Mouse (Mus musculus): ENCODE results near the gene Mov10l1. TPM values are rescaled to one million over a fixed set of nuclear protein-coding genes. Genes with fewer than 3 reads are reported as not detected.
A peak's percentile ranks its signal among the peaks of the same experiment; 100 is the strongest.

The Mov10l1 gene
- polyA plus RNA-seq, 1 experiment from 2014 or later = 0.11 TPM

DNA sequence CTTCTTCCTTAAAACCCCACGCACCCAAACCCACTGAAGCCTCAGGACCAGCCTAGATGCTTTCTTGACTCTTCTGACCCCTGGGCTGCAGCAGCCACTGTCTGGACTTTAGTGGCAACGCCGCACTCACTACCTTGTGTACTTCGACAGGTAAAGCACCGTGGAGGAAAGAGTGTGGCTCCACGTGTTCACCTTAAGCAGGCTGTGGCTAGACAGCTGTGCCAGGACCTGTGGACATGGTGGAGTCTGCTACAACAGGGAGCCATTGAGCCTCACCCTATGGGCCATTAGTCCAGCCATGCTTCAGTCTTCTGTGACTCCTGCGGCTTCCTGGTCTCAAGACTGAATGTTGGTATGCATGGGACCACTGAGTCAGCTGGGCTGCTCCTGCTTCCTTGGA lies 72.0 kb downstream of the Mov10l1 start:
- no peak overlapping the region for H3K4me3 ChIP-seq
- WGBS = 91% methylated on average over 7 of the region's 7 CpGs
- H3K27ac ChIP-seq = no peak overlapping the region
- peaks cover 5% of the 10 kb centered on the region for H3K4me1 ChIP-seq
- H3K9me3 ChIP-seq (replicated peaks) = no peaks in the 10 kb centered on the region
- H3K36me3 ChIP-seq = no peaks in the 10 kb centered on the region
- no peak for DNase-seq (ENCODE audit: low spot score)
- peaks cover 48% of the 10 kb centered on the region for H3K27me3 ChIP-seq (ENCODE audit: low read depth, poor library complexity, severe bottlenecking)

- H3K27me3 ChIP-seq (ENCODE audit: low read depth, poor library complexity, severe bottlenecking) = peaks cover 88% of the 10 kb centered on the region
- no peak for DNase-seq (ENCODE audit: low spot score)
- no peaks in the 10 kb centered on the region for H3K36me3 ChIP-seq
- H3K27ac ChIP-seq = no peak overlapping the region
- H3K4me3 ChIP-seq = peak overlapping the region; percentile 79
- H3K9me3 ChIP-seq (replicated peaks) = no peaks in the 10 kb centered on the region
- peaks cover 12% of the 10 kb centered on the region for H3K4me1 ChIP-seq
- WGBS = 36% methylated on average over 6 of the region's 6 CpGs
Measured at GRCm38 (mm10) chr15:89058736-89059135, 76.0 kb downstream of the Mov10l1 start.

- peak within 1 kb of the TSS; percentile 79 for H3K4me3 ChIP-seq
- WGBS = 2% methylated on average over 45 of the region's 57 CpGs
- H3K9me3 ChIP-seq (replicated peaks) = no peaks in the 10 kb centered on the region
- peak within 1 kb of the TSS; percentile 82 for H3K27ac ChIP-seq
- peaks cover 94% of the 10 kb centered on the region for H3K27me3 ChIP-seq (ENCODE audit: low read depth, poor library complexity, severe bottlenecking)
- peaks cover 12% of the 10 kb centered on the region for H3K4me1 ChIP-seq
- no peaks in the 10 kb centered on the region for H3K36me3 ChIP-seq
- DNase-seq (ENCODE audit: low spot score) = peak; percentile 61
Measured at GRCm38 (mm10) chr15:89059161-89059931, 76.6 kb downstream of the Mov10l1 start, which contains the start of gene Panx2. Panx2 (plus strand) TSS chr15:89059734.

DNA sequence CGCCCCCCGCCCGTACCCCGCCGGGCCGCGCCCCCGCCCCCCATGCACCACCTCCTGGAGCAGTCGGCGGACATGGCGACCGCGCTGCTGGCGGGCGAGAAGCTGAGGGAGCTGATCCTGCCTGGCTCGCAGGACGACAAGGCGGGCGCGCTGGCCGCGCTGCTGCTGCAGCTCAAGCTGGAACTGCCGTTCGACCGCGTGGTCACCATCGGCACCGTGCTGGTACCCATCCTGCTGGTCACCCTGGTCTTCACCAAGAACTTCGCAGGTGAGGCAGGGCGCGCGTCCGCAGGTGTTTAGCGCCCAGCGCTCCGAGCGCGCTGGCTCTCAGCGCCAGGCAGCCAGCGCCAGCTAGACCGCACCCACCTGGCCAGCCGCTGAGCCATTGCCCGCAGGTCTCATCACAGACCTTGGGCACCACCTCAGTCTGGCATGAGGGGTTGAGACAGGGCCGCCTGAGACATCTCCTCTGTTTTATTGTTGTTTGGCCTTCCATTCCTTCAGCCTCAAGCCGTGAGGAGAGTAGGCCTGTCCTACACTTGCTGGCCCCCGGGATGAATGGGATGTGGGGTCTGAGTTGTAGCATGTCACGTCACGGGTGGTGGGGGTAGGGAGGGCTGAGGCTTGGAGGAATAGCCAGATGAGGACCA lies 77.4 kb downstream of the Mov10l1 start:
- 2% methylated on average over 47 of the region's 48 CpGs for WGBS
- peak overlapping the region; percentile 82 for H3K27ac ChIP-seq
- H3K4me1 ChIP-seq = peaks cover 12% of the 10 kb centered on the region
- H3K27me3 ChIP-seq (ENCODE audit: low read depth, poor library complexity, severe bottlenecking) = peaks cover 99% of the 10 kb centered on the region
- H3K4me3 ChIP-seq = peak overlapping the region; percentile 79
- H3K36me3 ChIP-seq = no peaks in the 10 kb centered on the region
- DNase-seq (ENCODE audit: low spot score) = peak; percentile 74
- H3K9me3 ChIP-seq (replicated peaks) = no peaks in the 10 kb centered on the region

GRCm38 (mm10) chr15:89060811-89061460 lies 78.2 kb downstream of the Mov10l1 start:
- no peaks in the 10 kb centered on the region for H3K36me3 ChIP-seq
- 84% methylated on average over 12 of the region's 12 CpGs for WGBS
- H3K27ac ChIP-seq = no peak overlapping the region
- no peak for DNase-seq (ENCODE audit: low spot score)
- peaks cover 99% of the 10 kb centered on the region for H3K27me3 ChIP-seq (ENCODE audit: low read depth, poor library complexity, severe bottlenecking)
- H3K4me1 ChIP-seq = peaks cover 12% of the 10 kb centered on the region
- H3K9me3 ChIP-seq (replicated peaks) = no peaks in the 10 kb centered on the region
- no peak overlapping the region for H3K4me3 ChIP-seq

- Histone ChIP-seq H3K4me3 (no peak overlapping the region), H3K27me3 (ENCODE audit: low read depth, poor library complexity, severe bottlenecking) (peaks cover 100% of the 10 kb centered on the region), H3K27ac (no peak overlapping the region), H3K36me3 (no peaks in the 10 kb centered on the region), H3K9me3 (replicated peaks) (no peaks in the 10 kb centered on the region), H3K4me1 (peaks cover 12% of the 10 kb centered on the region)
- no peak for DNase-seq (ENCODE audit: low spot score)
- 90% methylated on average over 6 of the region's 6 CpGs for WGBS
Measured at GRCm38 (mm10) chr15:89061761-89062517, 79.2 kb downstream of the Mov10l1 start.

DNA sequence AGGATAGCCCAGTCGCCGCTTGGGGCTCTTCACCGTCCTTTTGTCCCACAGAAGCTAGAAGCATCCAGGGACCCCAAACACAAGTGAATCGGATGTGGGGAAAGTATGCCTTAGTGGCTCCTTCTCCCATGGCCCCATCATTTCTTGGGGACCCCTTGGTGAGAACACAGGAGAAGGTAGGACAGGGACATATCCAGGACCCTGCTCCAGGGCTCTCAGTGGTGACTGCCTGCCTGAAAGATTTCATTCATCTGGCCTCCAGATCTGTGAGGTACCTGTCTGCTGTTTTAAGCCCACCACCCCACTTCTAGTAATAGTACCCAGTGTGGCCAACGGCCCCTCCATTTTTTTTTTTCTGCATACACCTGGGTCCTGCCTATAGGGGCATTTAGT lies 79.8 kb downstream of the Mov10l1 start:
- no peak for DNase-seq (ENCODE audit: low spot score)
- 92% methylated on average over 5 of the region's 5 CpGs for WGBS
- Histone ChIP-seq H3K9me3 (replicated peaks) (no peaks in the 10 kb centered on the region), H3K36me3 (no peaks in the 10 kb centered on the region), H3K27ac (no peak overlapping the region), H3K27me3 (ENCODE audit: low read depth, poor library complexity, severe bottlenecking) (peaks cover 100% of the 10 kb centered on the region), H3K4me3 (no peak overlapping the region), H3K4me1 (peaks cover 16% of the 10 kb centered on the region)

DNA sequence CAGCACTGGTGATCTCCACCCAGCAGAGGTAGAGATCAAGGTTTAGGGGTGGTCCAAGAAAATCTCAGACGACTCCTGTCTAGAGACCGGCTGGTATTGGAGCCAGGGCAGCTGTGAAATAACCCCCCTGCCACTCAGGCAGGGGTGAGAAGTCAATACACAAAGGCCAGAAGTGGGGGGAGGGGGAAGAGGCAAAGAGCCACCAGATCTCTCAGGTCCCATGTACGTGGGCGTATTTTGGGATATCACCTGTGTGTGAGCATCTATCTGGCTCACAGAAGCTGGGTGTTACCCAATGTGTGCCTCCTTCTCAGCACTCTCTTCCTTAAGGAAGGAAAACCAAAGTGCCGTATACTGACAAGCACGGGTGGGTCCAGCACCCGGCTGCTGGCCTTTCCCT lies 80.3 kb downstream of the Mov10l1 start:
- H3K27ac ChIP-seq = no peak overlapping the region
- peaks cover 21% of the 10 kb centered on the region for H3K4me1 ChIP-seq
- WGBS = 67% methylated on average over 7 of the region's 7 CpGs
- no peaks in the 10 kb centered on the region for H3K36me3 ChIP-seq
- DNase-seq (ENCODE audit: low spot score) = no peak
- H3K9me3 ChIP-seq (replicated peaks) = no peaks in the 10 kb centered on the region
- no peak overlapping the region for H3K4me3 ChIP-seq
- H3K27me3 ChIP-seq (ENCODE audit: low read depth, poor library complexity, severe bottlenecking) = peaks cover 100% of the 10 kb centered on the region

DNA sequence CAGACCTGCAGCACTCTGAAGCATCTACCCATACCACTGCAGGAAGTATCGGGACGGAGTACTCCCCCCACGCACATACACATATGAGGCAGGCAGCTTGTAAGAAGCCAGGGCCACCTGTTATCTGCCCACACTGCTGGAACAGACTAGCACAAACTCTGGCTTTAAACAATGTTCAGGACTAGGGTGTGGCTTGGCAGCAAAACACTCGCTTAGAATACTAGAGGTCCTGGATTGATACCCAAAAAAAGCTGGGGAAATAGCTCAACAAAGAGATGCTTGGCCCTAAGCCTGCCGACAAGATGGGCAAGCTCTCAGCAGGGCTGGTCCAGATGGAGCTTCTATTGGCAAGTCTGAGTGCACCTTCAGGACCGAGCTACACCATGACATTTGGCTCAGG lies 80.8 kb downstream of the Mov10l1 start:
- DNase-seq (ENCODE audit: low spot score) = no peak
- 70% methylated on average over 6 of the region's 6 CpGs for WGBS

GRCm38 (mm10) chr15:89064891-89065290 lies 82.2 kb downstream of the Mov10l1 start:
- WGBS = 89% methylated on average over 5 of the region's 5 CpGs
- H3K27me3 ChIP-seq (ENCODE audit: low read depth, poor library complexity, severe bottlenecking) = peaks cover 100% of the 10 kb centered on the region
- no peaks in the 10 kb centered on the region for H3K36me3 ChIP-seq
- no peak overlapping the region for H3K4me3 ChIP-seq
- H3K27ac ChIP-seq = no peak overlapping the region
- peaks cover 25% of the 10 kb centered on the region for H3K4me1 ChIP-seq
- DNase-seq (ENCODE audit: low spot score) = no peak
- H3K9me3 ChIP-seq (replicated peaks) = no peaks in the 10 kb centered on the region

More for the DNA sequence above, 80.8 kb downstream of the Mov10l1 start:
- Histone ChIP-seq H3K9me3 (replicated peaks) (no peaks in the 10 kb centered on the region), H3K36me3 (no peaks in the 10 kb centered on the region), H3K4me3 (no peak overlapping the region), H3K4me1 (peaks cover 27% of the 10 kb centered on the region), H3K27me3 (ENCODE audit: low read depth, poor library complexity, severe bottlenecking) (peaks cover 100% of the 10 kb centered on the region), H3K27ac (no peak overlapping the region)

GRCm38 (mm10) chr15:89067609-89068008 lies 84.9 kb downstream of the Mov10l1 start:
- Histone ChIP-seq H3K4me3 (peak overlapping the region; percentile 28), H3K36me3 (no peaks in the 10 kb centered on the region), H3K9me3 (replicated peaks) (no peaks in the 10 kb centered on the region), H3K4me1 (peaks cover 19% of the 10 kb centered on the region), H3K27me3 (ENCODE audit: low read depth, poor library complexity, severe bottlenecking) (peaks cover 83% of the 10 kb centered on the region), H3K27ac (no peak overlapping the region)
- WGBS = 31% methylated on average over 35 of the region's 35 CpGs
- DNase-seq (ENCODE audit: low spot score) = peak; percentile 42

- Histone ChIP-seq H3K9me3 (replicated peaks) (no peaks in the 10 kb centered on the region), H3K4me1 (peaks cover 22% of the 10 kb centered on the region), H3K27ac (no peak overlapping the region), H3K4me3 (peak overlapping the region; percentile 28), H3K36me3 (no peaks in the 10 kb centered on the region), H3K27me3 (ENCODE audit: low read depth, poor library complexity, severe bottlenecking) (peaks cover 77% of the 10 kb centered on the region)
- WGBS = 31% methylated on average over 26 of the region's 26 CpGs
- DNase-seq (ENCODE audit: low spot score) = no peak
Measured at GRCm38 (mm10) chr15:89068226-89068625, 85.5 kb downstream of the Mov10l1 start.

All from limb, embryonic 10.5 days (tissue).